Mouse (Mus musculus): ENCODE measurements at regions not wholly inside any gene's neighbourhood (a gene's known extent, or its start where the extent isn't known, plus 50 kb on each side); places are given as distances from the start of the nearest gene placed in this dataset.
"Not testable (repeated sequence)": the region's sequence is repeated elsewhere in the genome, so short reads cannot be mapped to it uniquely, and the experiment has no call there.

GRCm38 (mm10) chr14:53045331-53045730 is 549.8 kb upstream of the Olfr1507 start:
- DNase-seq (ENCODE audit: low spot score in 2 of 2) = peak in 1 of 2 experiments; percentile 14

DNA sequence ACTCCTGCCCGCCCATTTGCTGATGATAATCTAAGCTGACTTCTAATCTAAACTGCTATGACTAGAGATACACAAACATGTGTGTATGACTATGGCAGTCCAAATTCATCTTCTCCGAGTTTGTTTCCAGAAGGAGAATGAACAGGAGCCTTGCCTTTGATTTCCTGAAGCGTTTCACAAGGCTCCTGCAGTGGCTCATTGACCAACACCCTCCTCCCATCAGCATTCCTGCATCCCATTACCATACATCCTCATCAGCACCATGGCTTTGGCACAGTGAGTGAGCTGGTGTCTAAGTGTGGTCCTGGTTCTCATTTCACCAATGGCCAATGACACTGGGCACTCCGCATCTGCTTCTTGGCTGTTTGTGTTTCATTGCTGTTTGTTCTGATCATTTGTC is 548.6 kb upstream of the Olfr1507 start:
- not testable (repeated sequence) for DNase-seq (ENCODE audit: low spot score in 2 of 2)

GRCm38 (mm10) chr14:53042016-53042415 is 546.5 kb upstream of the Olfr1507 start:
- not testable (repeated sequence) for DNase-seq (ENCODE audit: low spot score in 2 of 2)

DNA sequence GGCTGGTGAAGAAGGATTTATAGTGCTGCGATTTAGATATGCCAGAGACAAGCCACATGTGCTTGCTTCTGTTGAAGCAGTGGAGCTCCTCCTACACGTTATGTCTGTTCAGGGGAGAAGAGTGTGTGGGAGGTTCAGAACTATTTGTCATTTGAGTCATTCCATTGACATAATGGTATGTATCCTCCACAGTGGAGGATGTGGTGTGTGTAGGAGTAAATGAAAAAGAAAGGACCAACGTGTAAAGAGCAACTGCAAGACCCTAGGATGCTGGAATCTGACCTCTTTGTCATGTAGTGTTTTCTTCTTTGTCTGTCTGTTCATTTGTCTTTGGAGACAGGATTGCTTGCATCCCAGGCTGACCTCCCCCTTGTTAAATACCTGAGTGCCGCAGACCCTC is 543.9 kb upstream of the Olfr1507 start:
- not testable (repeated sequence) for DNase-seq (ENCODE audit: low spot score in 2 of 2)

DNA sequence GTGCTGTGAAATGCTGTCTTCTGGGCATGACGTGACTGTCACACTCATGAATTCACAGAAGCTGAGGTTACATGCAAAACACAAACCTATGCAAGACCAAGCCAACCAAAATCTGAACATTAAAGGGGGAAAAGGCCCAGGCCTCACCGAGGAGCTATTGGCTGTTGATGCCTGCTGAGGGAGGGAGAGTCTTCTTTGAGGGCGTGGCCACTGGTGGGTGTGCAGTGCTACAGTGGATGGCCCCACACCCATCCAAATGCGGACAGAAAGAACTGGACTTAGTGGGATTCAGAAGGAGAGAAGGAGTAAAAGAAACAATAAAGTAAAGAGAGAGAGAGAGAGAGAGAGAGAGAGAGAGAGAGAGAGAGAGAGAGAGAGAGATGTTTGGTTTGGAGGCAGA is 539.4 kb upstream of the Olfr1507 start:
- DNase-seq (ENCODE audit: low spot score in 2 of 2) = not testable (repeated sequence)

GRCm38 (mm10) chr14:53033221-53033620 is 537.7 kb upstream of the Olfr1507 start:
- not testable (repeated sequence) for DNase-seq (ENCODE audit: low spot score in 2 of 2)

DNA sequence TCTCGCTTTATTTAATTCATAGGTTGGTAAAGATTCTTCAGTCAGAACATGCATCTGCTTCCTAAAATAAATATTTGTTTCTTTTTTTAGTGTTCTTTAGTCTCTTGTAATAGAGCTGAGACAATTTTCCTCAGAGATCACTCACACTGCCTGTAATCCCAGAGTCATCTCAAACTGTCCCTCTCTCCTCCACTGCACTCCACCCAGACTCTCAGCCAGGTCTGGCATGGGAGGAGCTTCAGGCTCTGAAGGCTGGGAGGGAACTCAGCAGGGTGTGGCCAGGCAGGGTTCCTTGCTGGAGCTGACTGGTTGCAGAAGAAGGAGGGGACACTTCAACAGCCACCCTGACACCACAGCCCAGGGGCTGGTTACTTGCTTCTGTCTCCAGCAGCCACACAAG is 536.9 kb upstream of the Olfr1507 start:
- DNase-seq (ENCODE audit: low spot score in 2 of 2) = not testable (repeated sequence)

GRCm38 (mm10) chr14:53030227-53030626 is 534.7 kb upstream of the Olfr1507 start:
- DNase-seq (ENCODE audit: low spot score in 2 of 2) = not testable (repeated sequence)

DNA sequence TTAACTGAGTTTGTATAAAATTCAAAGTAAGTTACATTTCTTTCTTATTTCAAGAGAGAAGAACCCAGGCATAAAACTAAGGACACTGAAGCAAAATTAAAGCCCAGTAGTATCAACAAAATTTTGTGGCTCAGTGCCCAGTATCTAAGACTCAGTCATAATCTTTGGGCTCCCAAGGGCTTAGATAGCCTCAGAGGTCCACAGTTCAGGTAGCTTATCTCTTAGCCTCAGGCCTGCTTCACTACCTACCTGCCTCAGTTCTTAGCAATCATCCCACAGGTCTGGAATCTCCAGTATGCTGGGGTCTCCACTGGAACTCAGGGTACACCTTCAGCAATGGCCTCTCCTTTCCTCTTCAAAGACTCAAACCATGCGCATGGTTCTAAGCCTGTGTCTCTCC is 531.4 kb upstream of the Olfr1507 start:
- DNase-seq (ENCODE audit: low spot score in 2 of 2) = not testable (repeated sequence)

DNA sequence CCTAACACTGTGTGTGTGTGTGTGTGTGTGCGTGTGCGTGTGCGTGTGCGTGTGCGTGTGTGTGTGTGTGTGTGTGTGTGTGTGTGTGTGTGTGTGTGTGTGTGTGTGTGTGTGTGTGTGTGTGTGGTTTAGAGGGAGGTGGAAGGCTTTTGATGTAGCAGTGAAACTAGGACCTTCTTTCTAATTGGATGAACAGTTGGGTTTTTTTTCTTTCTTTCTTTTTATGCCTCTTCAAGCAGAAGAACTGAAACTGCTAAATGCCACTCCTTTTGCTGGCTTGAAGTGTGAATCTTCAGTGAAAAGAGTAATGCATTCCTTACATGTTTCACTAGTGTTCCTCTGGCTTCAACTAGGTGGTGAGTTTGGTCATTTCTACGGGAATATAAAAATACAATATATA is 524.6 kb upstream of the Olfr1507 start:
- DNase-seq (ENCODE audit: low spot score in 2 of 2) = not testable (repeated sequence)

DNA sequence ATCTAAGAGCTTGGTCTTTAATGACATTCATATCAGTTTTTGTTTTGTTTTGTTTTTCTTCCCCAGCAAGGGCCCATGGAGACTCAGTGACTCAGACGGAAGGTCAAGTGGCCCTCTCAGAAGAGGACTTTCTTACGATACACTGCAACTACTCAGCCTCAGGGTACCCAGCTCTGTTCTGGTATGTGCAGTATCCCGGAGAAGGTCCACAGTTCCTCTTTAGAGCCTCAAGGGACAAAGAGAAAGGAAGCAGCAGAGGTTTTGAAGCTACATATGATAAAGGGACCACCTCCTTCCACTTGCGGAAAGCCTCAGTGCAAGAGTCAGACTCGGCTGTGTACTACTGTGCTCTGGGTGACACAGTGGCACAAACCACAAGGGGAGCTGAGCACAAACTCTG is 512.2 kb upstream of the Olfr1507 start:
- not testable (repeated sequence) for DNase-seq (ENCODE audit: low spot score in 2 of 2)

DNA sequence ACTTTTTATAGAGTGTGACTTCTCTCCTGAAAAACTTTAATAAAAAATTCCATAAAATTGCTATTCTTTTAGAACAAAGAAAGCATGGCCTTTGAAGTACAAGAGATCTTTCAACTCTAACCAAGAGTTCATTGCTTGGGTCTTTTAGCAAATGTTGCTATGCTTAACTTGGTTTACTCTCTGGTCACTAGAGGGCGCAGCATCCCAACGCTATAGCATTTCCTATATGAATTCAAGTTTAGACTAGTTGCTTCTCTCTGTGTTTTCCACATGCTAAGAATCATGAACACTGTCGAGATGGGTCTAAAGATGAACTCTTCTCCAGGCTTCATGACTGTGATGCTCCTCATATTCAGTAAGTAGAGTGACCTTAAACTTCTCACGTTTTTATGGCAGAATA is 511.8 kb upstream of the Olfr1507 start:
- not testable (repeated sequence) for DNase-seq (ENCODE audit: low spot score in 2 of 2)

GRCm38 (mm10) chr14:53001289-53001688 is 505.7 kb upstream of the Olfr1507 start:
- DNase-seq (ENCODE audit: low spot score in 2 of 2) = not testable (repeated sequence)

GRCm38 (mm10) chr14:52992106-52992760 is 496.7 kb upstream of the Olfr1507 start:
- not testable (repeated sequence) for DNase-seq (ENCODE audit: low spot score in 2 of 2)

DNA sequence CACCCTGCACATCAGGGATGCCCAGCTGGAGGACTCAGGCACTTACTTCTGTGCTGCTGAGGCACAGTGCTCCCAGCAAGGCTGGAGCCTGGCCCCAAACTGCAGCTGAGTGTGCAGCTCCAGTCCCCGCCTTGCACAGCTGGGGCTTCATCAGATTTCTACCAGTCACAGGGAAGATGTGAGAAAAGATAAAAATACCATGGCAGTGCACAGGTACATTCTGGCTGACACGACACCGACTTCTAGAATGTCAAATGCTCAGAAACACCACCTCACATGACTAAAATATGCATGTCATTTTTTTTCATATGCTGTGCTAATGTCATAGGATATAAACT is 495.7 kb upstream of the Olfr1507 start:
- not testable (repeated sequence) for DNase-seq (ENCODE audit: low spot score in 2 of 2)

- not testable (repeated sequence) for DNase-seq (ENCODE audit: low spot score in 2 of 2)
These were observed 495.2 kb upstream of the Olfr1507 start for GRCm38 (mm10) chr14:52990569-52991327.

DNA sequence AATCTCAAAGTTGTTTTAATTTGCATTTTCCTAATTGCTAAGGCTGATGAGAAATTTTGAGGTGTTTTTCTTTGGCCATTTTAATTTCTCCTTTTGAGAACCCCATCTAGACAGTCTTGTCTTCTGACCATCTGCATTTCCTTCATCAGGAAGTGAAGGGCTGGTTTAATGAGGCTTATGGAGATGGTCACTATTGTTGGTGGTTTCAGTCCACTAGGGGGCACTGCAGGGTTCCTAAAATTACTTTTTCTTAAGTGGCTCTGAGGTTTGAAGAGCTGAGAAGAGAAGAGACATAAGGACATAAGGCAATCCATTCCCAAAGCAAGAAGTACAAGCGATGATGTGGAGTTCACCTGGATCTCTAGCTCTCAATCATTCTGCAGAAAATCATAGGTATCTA is 494.4 kb upstream of the Olfr1507 start:
- DNase-seq (ENCODE audit: low spot score in 2 of 2) = not testable (repeated sequence)

DNA sequence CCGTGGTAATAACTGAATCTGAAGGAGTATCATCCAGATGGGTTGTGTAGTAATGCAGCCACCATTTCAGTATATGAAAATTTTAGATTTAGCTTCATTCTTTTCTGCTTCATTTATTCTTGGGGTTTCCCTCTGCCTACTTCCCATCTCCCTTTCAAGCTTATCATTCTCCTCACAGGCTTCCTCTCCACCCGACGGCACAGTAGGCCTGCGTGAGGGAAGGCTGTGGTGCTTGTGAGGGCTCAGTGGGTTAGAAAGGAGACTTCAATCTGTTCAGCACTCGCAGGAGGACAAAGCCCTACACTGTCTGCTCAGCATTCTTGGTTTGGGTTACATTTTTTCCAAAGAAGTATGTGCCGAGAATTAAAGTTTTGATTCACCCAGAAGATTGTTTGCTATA is 493.0 kb upstream of the Olfr1507 start:
- not testable (repeated sequence) for DNase-seq (ENCODE audit: low spot score in 2 of 2)

GRCm38 (mm10) chr14:52972207-52973003 is 476.9 kb upstream of the Olfr1507 start:
- not testable (repeated sequence) for DNase-seq (ENCODE audit: low spot score in 2 of 2)

DNA sequence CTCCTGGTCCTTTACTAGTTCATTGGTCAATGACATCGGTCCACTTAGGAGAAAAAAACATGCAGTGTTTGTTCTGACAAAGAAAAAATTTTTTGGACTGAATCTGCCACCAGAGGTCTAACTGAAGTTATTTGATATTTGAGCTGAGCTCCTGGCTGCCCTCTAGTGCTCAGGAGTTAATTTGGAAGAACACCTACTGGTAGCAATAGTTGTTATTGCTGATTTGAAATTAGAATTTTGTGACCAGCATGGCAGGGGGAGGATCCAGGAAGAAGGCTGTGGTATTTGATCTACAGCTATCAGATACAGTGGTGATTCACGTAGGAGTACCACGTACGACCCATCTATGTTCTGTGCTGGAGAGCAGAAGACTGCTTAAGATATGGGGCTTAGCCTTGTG is 466.6 kb upstream of the Olfr1507 start:
- not testable (repeated sequence) for DNase-seq (ENCODE audit: low spot score in 2 of 2)

- not testable (repeated sequence) for DNase-seq (ENCODE audit: low spot score in 2 of 2)
These were observed 461.0 kb upstream of the Olfr1507 start for GRCm38 (mm10) chr14:52956515-52956914.

- DNase-seq (ENCODE audit: low spot score in 2 of 2) = not testable (repeated sequence)
These were observed 449.4 kb upstream of the Olfr1507 start for GRCm38 (mm10) chr14:52944925-52945324.

Data from layer of hippocampus, postnatal 10 days (tissue).